19 mouse cellular contexts compared by ENCODE assay signal in genomic region chr15:23581898-23582297, GRCm38 (mm10).
A peak's percentile ranks its signal among the peaks of the same experiment; 100 is the strongest.
DNase-seq lines count a peak whose midpoint lies in the region; ATAC-seq lines count a peak whose summit lies in the region.
"Had no signal": no experiment of that assay in that cellular context is flagged by ENCODE, and none has a peak within 500 bp of the region (broad histone marks: within the 10 kb centered on the region; RNA-seq: fewer than 3 reads in every experiment).

No protein-coding gene starts in this region.

- H3K4me2 ChIP-seq in forebrain, embryonic 14.5 days (ENCODE audit: low read length), result no peak overlapping the region
- H3K4me2 ChIP-seq: heart, embryonic 15.5 days; midbrain, embryonic 12.5 days had no signal

- H3K27me3 ChIP-seq in forebrain, embryonic 14.5 days (replicated peaks; ENCODE audit: control insufficient read depth, insufficient read depth, low read length), result no peaks in the 10 kb centered on the region
- no peaks in the 10 kb centered on the region for H3K27me3 ChIP-seq in forebrain, embryonic 10.5 days (ENCODE audit: poor library complexity, severe bottlenecking)
- H3K27me3 ChIP-seq: heart, embryonic 15.5 days; midbrain, embryonic 12.5 days had no signal

- H3K4me3 ChIP-seq in forebrain, embryonic 14.5 days (ENCODE audit: low read depth, low read length), result no peak overlapping the region
- H3K4me3 ChIP-seq in forebrain, embryonic 10.5 days, result no peak overlapping the region
- H3K4me3 ChIP-seq: erythroblast, embryonic 14.5 days; heart, embryonic 15.5 days; midbrain, embryonic 12.5 days had no signal

- DNase-seq in forebrain, embryonic 14.5 days (ENCODE audit: low spot score), result peak; percentile 10
- no peak for DNase-seq in forebrain, embryonic 10.5 days (ENCODE audit: extremely low spot score, low spot score)
- peak; percentile 45 for DNase-seq in 3134 (ENCODE audit: extremely low read depth, insufficient read length, low spot score)
- DNase-seq in NIH3T3 (ENCODE audit: low read depth), result peak; percentile 23
- DNase-seq in hindlimb bud, embryonic 11.5 days (ENCODE audit: extremely low spot score, low read depth, low spot score), result peak; percentile 20
- DNase-seq in T-cell, adult 2 months (ENCODE audit: low spot score), result no peak
- no peak for DNase-seq in cerebellum, adult 18-20 months
- DNase-seq in gastrocnemius, postnatal 4 days (ENCODE audit: low spot score in 2 of 2), result no peak
- DNase-seq: adrenal gland, postnatal 25 days; cerebellum, adult 9-11 months; gastrocnemius, postnatal 25 days; heart, postnatal 4 days; liver had no signal

- ATAC-seq in forebrain, embryonic 14.5 days, result no peak
- ATAC-seq: hindbrain, embryonic 16.5 days; intestine, postnatal 0 days; lung, postnatal 0 days had no signal

- H3K9me3 ChIP-seq in forebrain, embryonic 14.5 days (replicated peaks; ENCODE audit: control insufficient read depth, low read length), result no peaks in the 10 kb centered on the region
- H3K9me3 ChIP-seq in forebrain, embryonic 10.5 days, result no peaks in the 10 kb centered on the region
- H3K9me3 ChIP-seq: heart, embryonic 15.5 days; midbrain, embryonic 12.5 days had no signal

- H3K36me3 ChIP-seq in forebrain, embryonic 14.5 days (ENCODE audit: control insufficient read depth, insufficient read depth, low read length), result no peaks in the 10 kb centered on the region
- H3K36me3 ChIP-seq in forebrain, embryonic 10.5 days (replicated peaks), result no peaks in the 10 kb centered on the region
- H3K36me3 ChIP-seq: heart, embryonic 15.5 days; midbrain, embryonic 12.5 days had no signal

- no peak overlapping the region for H3K9ac ChIP-seq in forebrain, embryonic 14.5 days (ENCODE audit: low read length)
- H3K9ac ChIP-seq: heart, embryonic 15.5 days; midbrain, embryonic 12.5 days had no signal

- WGBS in forebrain, embryonic 14.5 days, result 57% methylated on average over 1 of the region's 1 CpGs
- WGBS in forebrain, embryonic 10.5 days, result 76% methylated on average over 1 of the region's 1 CpGs

- H3K4me1 ChIP-seq in forebrain, embryonic 14.5 days (ENCODE audit: control insufficient read depth, insufficient read depth, low read length), result no peaks in the 10 kb centered on the region
- no peaks in the 10 kb centered on the region for H3K4me1 ChIP-seq in forebrain, embryonic 10.5 days
- H3K4me1 ChIP-seq: heart, embryonic 15.5 days; midbrain, embryonic 12.5 days had no signal

- no peak overlapping the region for H3K27ac ChIP-seq in forebrain, embryonic 14.5 days (ENCODE audit: low read depth, low read length)
- no peak overlapping the region for H3K27ac ChIP-seq in forebrain, embryonic 10.5 days
- H3K27ac ChIP-seq: heart, embryonic 15.5 days; midbrain, embryonic 12.5 days had no signal

Comparison
In these comparisons a context has a peak if more than half of its experiments do, and no peak if none do; other contexts are left out.
1. DNase-seq: peak in forebrain, embryonic 14.5 days (single experiment), 3134 (single experiment), NIH3T3 (single experiment) and hindlimb bud, embryonic 11.5 days (single experiment); none in forebrain, embryonic 10.5 days (single experiment), T-cell, adult 2 months (single experiment), cerebellum, adult 18-20 months (0 of 2) and gastrocnemius, postnatal 4 days (0 of 2).